Mouse (Mus musculus): ENCODE data around the gene Fkbp2. TPM values are rescaled to one million over a fixed set of nuclear protein-coding genes. Genes with fewer than 3 reads are reported as not detected.

Fkbp2 gene
- total and polyA plus RNA-seq, 3 experiments, result 17.6 to 87.0 (median 44.6) TPM

DNA sequence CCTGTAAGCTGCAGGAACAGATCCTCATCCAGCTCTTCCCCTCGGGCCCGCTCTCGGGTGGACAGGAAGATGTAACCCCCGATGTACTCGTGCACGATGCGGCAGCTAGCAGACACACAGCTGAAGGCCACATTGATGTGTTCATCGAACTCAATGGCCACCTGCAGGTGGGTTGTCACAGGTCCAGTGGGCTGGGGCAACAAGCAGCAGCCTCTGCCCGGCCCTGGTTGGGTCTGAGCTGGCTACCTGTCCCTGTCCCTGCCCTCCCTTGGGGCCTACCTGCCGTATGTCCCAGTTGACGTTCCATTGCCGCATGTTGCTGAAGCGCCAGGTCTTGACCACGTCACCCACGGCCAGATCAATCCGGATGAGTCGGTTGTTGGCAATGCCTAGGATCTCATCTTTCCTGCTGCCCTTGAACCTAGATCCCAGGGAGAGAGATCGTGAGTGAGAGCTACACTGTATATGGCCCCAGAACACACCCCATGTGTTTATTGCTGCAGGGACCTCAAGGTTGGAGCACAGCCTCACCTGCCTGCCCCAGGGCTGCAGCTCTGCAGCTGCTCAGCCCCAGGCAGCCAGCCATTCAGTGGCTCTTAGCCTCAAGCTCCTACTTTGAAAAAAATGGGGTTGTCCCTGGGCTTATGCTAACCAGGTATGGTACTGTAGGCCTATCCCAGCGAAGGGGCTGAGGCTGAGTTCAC, 19.2 kb upstream of the Fkbp2 start:
- Histone ChIP-seq H3K9ac (ENCODE audit: insufficient read depth, low read depth) (no peak overlapping the region), H3K27ac (ENCODE audit: insufficient read depth, low read depth) (no peak overlapping the region), H3K27me3 (replicated peaks) (no peaks in the 10 kb centered on the region), H3K79me2 (replicated peaks; ENCODE audit: control insufficient read depth, extremely low read depth, insufficient read depth, poor library complexity, severe bottlenecking) (no peaks in the 10 kb centered on the region), H3K4me3 (replicated peaks in 1 of 3; ENCODE audit: low read depth in 2 of 3, low read length in 2 of 3, poor library complexity in 1 of 3) (no peak overlapping the region), H3K4me1 (ENCODE audit: control insufficient read depth in 1 of 2, insufficient read depth in 2 of 2) (peaks cover 0 to 40% of the 10 kb centered on the region in 2 experiments; a peak in 2 of 4 replicates), H3K9me3 (replicated peaks; ENCODE audit: low read length) (no peaks in the 10 kb centered on the region), H3K4me2 (ENCODE audit: insufficient read depth, low read depth, poor library complexity, severe bottlenecking) (no peak overlapping the region), H3K36me3 (replicated peaks in 1 of 2; ENCODE audit: control insufficient read depth in 1 of 2, insufficient read depth in 1 of 2, low read length in 1 of 2) (peaks cover 50 to 65% of the 10 kb centered on the region in 2 experiments)
- TF ChIP-seq NELFE (IDR thresholded peaks at IDR 0.05; ENCODE audit: low read depth, low read length) (no peak), ZNF384 (IDR thresholded peaks at IDR 0.05; ENCODE audit: low read depth, low read length) (0 out of 2 replicates have a peak, but pooled peaks have one; percentile 22), PAX5 (IDR thresholded peaks at IDR 0.05; ENCODE audit: low read length) (no peak), TBP (conservative IDR thresholded peaks at IDR 0.05; ENCODE audit: low read depth, low read length) (no peak), BHLHE40 (IDR thresholded peaks at IDR 0.05; ENCODE audit: low read depth, low read length) (no peak)
- dilution Hi-C loops (cut with MboI; ENCODE audit: extremely low pct_ligation_motif_present, extremely low pct_unique_long_range_greater_than_20kb, low sequenced_read_pairs), result no loop called here
- in situ Hi-C loops (cut with MboI; ENCODE audit: low pct_ligation_motif_present, low pct_unique_long_range_greater_than_20kb, low sequenced_read_pairs), result no loop called here
- peak; percentile 45 for DNase-seq (ENCODE audit: extremely low read depth)

DNA sequence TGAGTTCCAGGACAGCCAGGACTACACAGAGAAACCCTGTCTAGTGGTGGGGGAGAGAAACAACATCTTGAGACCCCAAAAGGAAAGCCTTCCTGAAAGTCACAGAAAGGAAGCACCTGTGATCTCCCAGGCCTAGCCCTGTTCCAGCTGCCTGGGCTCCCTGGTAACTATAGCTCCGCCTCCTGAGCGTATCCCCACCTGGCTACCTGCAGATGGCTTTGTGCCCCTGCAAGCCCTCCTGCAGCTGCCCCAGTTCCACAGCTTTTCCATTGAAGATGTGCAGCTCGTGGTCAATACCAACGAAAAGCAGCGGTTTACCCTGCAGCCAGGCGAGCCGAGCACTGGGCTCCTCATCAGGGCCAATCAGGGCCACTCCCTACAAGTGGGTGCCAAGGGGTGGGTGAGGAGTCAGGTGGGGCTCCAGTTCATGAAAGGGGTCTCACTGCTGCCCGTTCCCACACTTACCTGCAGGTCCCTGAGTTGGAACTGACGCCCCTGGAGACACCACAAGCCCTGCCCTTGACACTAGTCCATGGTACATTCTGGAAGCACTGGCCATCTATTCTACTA, 17.5 kb upstream of the Fkbp2 start:
- Histone ChIP-seq H3K9me3 (replicated peaks; ENCODE audit: low read length) (no peaks in the 10 kb centered on the region), H3K9ac (ENCODE audit: insufficient read depth, low read depth) (no peak overlapping the region), H3K27ac (ENCODE audit: insufficient read depth, low read depth) (no peak overlapping the region), H3K79me2 (replicated peaks; ENCODE audit: control insufficient read depth, extremely low read depth, insufficient read depth, poor library complexity, severe bottlenecking) (no peaks in the 10 kb centered on the region), H3K4me2 (ENCODE audit: insufficient read depth, low read depth, poor library complexity, severe bottlenecking) (no peak overlapping the region), H3K4me3 (replicated peaks in 1 of 3; ENCODE audit: low read depth in 2 of 3, low read length in 2 of 3, poor library complexity in 1 of 3) (no peak overlapping the region), H3K36me3 (replicated peaks in 1 of 2; ENCODE audit: control insufficient read depth in 1 of 2, insufficient read depth in 1 of 2, low read length in 1 of 2) (peaks cover 42 to 51% of the 10 kb centered on the region in 2 experiments), H3K27me3 (replicated peaks) (no peaks in the 10 kb centered on the region), H3K4me1 (ENCODE audit: control insufficient read depth in 1 of 2, insufficient read depth in 2 of 2) (peaks cover 4 to 51% of the 10 kb centered on the region in 2 experiments)
- dilution Hi-C loops (cut with MboI; ENCODE audit: extremely low pct_ligation_motif_present, extremely low pct_unique_long_range_greater_than_20kb, low sequenced_read_pairs) (no loop called here), in situ Hi-C loops (cut with MboI; ENCODE audit: low pct_ligation_motif_present, low pct_unique_long_range_greater_than_20kb, low sequenced_read_pairs) (no loop called here)
- no peak for TF ChIP-seq RCOR1 (conservative IDR thresholded peaks at IDR 0.05; ENCODE audit: low read depth, low read length)
- TF ChIP-seq ELF1 (IDR thresholded peaks at IDR 0.05; ENCODE audit: low read depth, low read length), result no peak
- no peak for TF ChIP-seq CTCF (conservative IDR thresholded peaks at IDR 0.05 in 1 of 2, IDR thresholded peaks at IDR 0.05 in 1 of 2; ENCODE audit: low read depth in 2 of 2, low read length in 2 of 2)
- TF ChIP-seq USF1 (IDR thresholded peaks at IDR 0.05; ENCODE audit: low read depth, low read length), result no peak
- TF ChIP-seq MAX (IDR thresholded peaks at IDR 0.05; ENCODE audit: low read length), result no peak
- TF ChIP-seq GABPA (IDR thresholded peaks at IDR 0.05; ENCODE audit: insufficient replicate concordance, low read depth, low read length), result no peak
- no peak for TF ChIP-seq ETS1 (conservative IDR thresholded peaks at IDR 0.05; ENCODE audit: low read depth, low read length)
- TF ChIP-seq MEF2A (IDR thresholded peaks at IDR 0.05; ENCODE audit: borderline replicate concordance, low read depth, low read length), result no peak
- no peak for TF ChIP-seq USF2 (conservative IDR thresholded peaks at IDR 0.05; ENCODE audit: low read depth, low read length)
- no peak for TF ChIP-seq KAT2A (IDR thresholded peaks at IDR 0.05; ENCODE audit: insufficient replicate concordance, low read length)
- TF ChIP-seq POLR2A (IDR thresholded peaks at IDR 0.05; ENCODE audit: low read depth, low read length), result no peak
- TF ChIP-seq PAX5 (IDR thresholded peaks at IDR 0.05; ENCODE audit: low read length), result no peak
- no peak for TF ChIP-seq MYC (IDR thresholded peaks at IDR 0.05; ENCODE audit: low read depth, low read length)
- TF ChIP-seq MAZ (IDR thresholded peaks at IDR 0.05; ENCODE audit: low read depth, low read length), result no peak
- DNase-seq (ENCODE audit: extremely low read depth), result no peak

Measured in CH12.LX (cell line).